Comparison of ENCODE assay signal across 10 mouse cellular contexts in the genomic region with DNA sequence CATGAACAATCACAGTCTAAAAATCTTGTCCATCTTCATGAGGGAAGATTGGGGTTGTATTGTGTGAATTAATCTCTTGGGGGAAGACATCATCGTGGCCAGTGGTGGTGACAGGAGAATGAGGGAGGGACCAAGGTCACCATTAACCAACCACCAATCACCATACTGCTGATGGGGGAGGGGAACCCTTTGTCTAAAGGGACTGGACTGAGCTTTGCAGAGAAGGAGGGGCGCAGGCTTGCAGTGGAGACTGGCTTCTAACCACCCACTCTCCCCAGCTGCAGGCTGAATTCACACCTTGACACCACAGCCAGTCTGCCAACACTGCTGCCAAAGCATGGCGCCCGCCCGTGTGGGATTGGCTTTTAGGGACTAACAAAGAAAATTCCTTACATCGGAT. TPM values are rescaled to one million over a fixed set of nuclear protein-coding genes. Genes with fewer than 3 reads are reported as not detected.
DNase-seq lines count a peak whose midpoint lies in the region; ATAC-seq lines count a peak whose summit lies in the region.
"Had no signal": no experiment of that assay in that cellular context is flagged by ENCODE, and none has a peak within 500 bp of the region (broad histone marks: within the 10 kb centered on the region; RNA-seq: fewer than 3 reads in every experiment).

No protein-coding gene starts in this region.

- 55% methylated on average over 6 of the region's 6 CpGs for WGBS in liver, embryonic 11.5 days
- 41% methylated on average over 6 of the region's 6 CpGs for WGBS in hindbrain, embryonic 16.5 days
- WGBS in neural tube, embryonic 14.5 days, result 13% methylated on average over 6 of the region's 6 CpGs

- H3K9me3 ChIP-seq in liver, embryonic 11.5 days (ENCODE audit: control insufficient read depth, low read length), result no peaks in the 10 kb centered on the region
- no peaks in the 10 kb centered on the region for H3K9me3 ChIP-seq in hindbrain, embryonic 16.5 days (ENCODE audit: control insufficient read depth, low read length)
- H3K9me3 ChIP-seq in neural tube, embryonic 14.5 days (ENCODE audit: control insufficient read depth, low read length), result no peaks in the 10 kb centered on the region

- DNase-seq in liver, embryonic 11.5 days (ENCODE audit: low spot score), result no peak
- DNase-seq in liver, result no peak
- DNase-seq in embryo, embryonic 11.5 days (ENCODE audit: low read depth, low spot score), result peak; percentile 36
- no peak for DNase-seq in cerebellum, adult 9-11 months
- DNase-seq in layer of hippocampus, adult 18-20 months (ENCODE audit: low spot score in 2 of 2), result no peak

- H3K36me3 ChIP-seq in liver, embryonic 11.5 days (ENCODE audit: control insufficient read depth, insufficient read depth, low read length), result peaks cover 2% of the 10 kb centered on the region
- 0 out of 2 replicates have a peak, but pooled peaks cover 3% of the 10 kb centered on the region for H3K36me3 ChIP-seq in hindbrain, embryonic 16.5 days (ENCODE audit: control insufficient read depth, insufficient read depth, low read length)
- H3K36me3 ChIP-seq in neural tube, embryonic 14.5 days (ENCODE audit: control insufficient read depth, insufficient read depth, low read length), result 0 out of 2 replicates have a peak, but pooled peaks cover 11% of the 10 kb centered on the region

- H3K4me2 ChIP-seq in liver, embryonic 11.5 days, result 0 out of 2 replicates have a peak overlapping the region, but pooled peaks have one; percentile 5
- peak overlapping the region; percentile 48 for H3K4me2 ChIP-seq in hindbrain, embryonic 16.5 days (ENCODE audit: low read length)
- peak overlapping the region; percentile 41 for H3K4me2 ChIP-seq in neural tube, embryonic 14.5 days (ENCODE audit: low read depth, low read length)

- no peaks in the 10 kb centered on the region for H3K27me3 ChIP-seq in liver, embryonic 11.5 days (replicated peaks; ENCODE audit: control insufficient read depth, insufficient read depth, low read length)
- no peaks in the 10 kb centered on the region for H3K27me3 ChIP-seq in hindbrain, embryonic 16.5 days (replicated peaks; ENCODE audit: control insufficient read depth, insufficient read depth, low read length)
- H3K27me3 ChIP-seq in neural tube, embryonic 14.5 days (ENCODE audit: control insufficient read depth, insufficient read depth, low read length), result no peaks in the 10 kb centered on the region

- no peak overlapping the region for H3K4me3 ChIP-seq in liver, embryonic 11.5 days (ENCODE audit: low read depth, low read length)
- peak overlapping the region; percentile 21 for H3K4me3 ChIP-seq in hindbrain, embryonic 16.5 days (ENCODE audit: low read length)
- 0 out of 2 replicates have a peak overlapping the region, but pooled peaks have one; percentile 8 for H3K4me3 ChIP-seq in neural tube, embryonic 14.5 days (ENCODE audit: low read depth, low read length)

- ATAC-seq in liver, embryonic 11.5 days (replicated peaks; ENCODE audit: low FRiP score), result no peak; the same call in 1 of the 2 replicates
- ATAC-seq in hindbrain, embryonic 16.5 days, result peak; percentile 84
- peak; percentile 88 for ATAC-seq in neural tube, embryonic 14.5 days (ENCODE audit: low read depth)
- no peak for ATAC-seq in monocyte, adult 5-6 weeks (replicated peaks; ENCODE audit: insufficient number of reproducible peaks, low FRiP score, low TSS enrichment, poor library complexity, severe bottlenecking)

- peaks cover 6% of the 10 kb centered on the region; the same call in 1 of the 2 replicates for H3K4me1 ChIP-seq in liver, embryonic 11.5 days (replicated peaks; ENCODE audit: control insufficient read depth, insufficient read depth, low read length)
- H3K4me1 ChIP-seq in hindbrain, embryonic 16.5 days (ENCODE audit: control insufficient read depth, insufficient read depth, low read depth, low read length), result no peaks in the 10 kb centered on the region
- no peaks in the 10 kb centered on the region; the same call in 1 of the 2 replicates for H3K4me1 ChIP-seq in neural tube, embryonic 14.5 days (ENCODE audit: control insufficient read depth, insufficient read depth, low read length)

- no peak overlapping the region for H3K27ac ChIP-seq in liver, embryonic 11.5 days (ENCODE audit: low read depth, low read length)
- H3K27ac ChIP-seq in hindbrain, embryonic 16.5 days (ENCODE audit: low read depth, low read length), result no peak overlapping the region
- H3K27ac ChIP-seq in neural tube, embryonic 14.5 days (ENCODE audit: low read depth, low read length), result peak overlapping the region; percentile 50

- no peak overlapping the region for H3K9ac ChIP-seq in liver, embryonic 11.5 days (ENCODE audit: low read depth, low read length)
- H3K9ac ChIP-seq in hindbrain, embryonic 16.5 days (ENCODE audit: low read depth, low read length), result peak overlapping the region; percentile 50
- H3K9ac ChIP-seq in neural tube, embryonic 14.5 days (replicated peaks; ENCODE audit: low read depth, low read length), result no peak overlapping the region; the same call in 1 of the 2 replicates

RNA-seq across cellular contexts. Expression of a gene that starts 24.7 kb away (rescaled TPM):
- polyA plus RNA-seq in liver, embryonic 11.5 days (2014; fragmentation: Nextera tagmentation; extraction: Ambion mirVana), result 3.0 and 4.6 TPM in 2 replicates
- 3.1 and 3.7 TPM in 2 replicates for polyA plus RNA-seq in hindbrain, embryonic 16.5 days (2015; fragmentation: Nextera tagmentation; extraction: Ambion mirVana)
- polyA plus RNA-seq in neural tube, embryonic 14.5 days (2014; fragmentation: Nextera tagmentation; extraction: Ambion mirVana), result 2.6 and 4.2 TPM in 2 replicates
- 1 to 10 TPM; 7.2 to 8.4 TPM for total RNA-seq in layer of hippocampus, adult 18-20 months (2021)
- 11.6 to 15.3 TPM (median 14.7 TPM) in 3 replicates for total RNA-seq in monocyte, adult 5-6 weeks (2017)

RNA-seq across cellular contexts. Expression of a gene that starts 24.8 kb away (rescaled TPM):
- 3.9 and 4.4 TPM in 2 replicates for polyA plus RNA-seq in liver, embryonic 11.5 days (2014; fragmentation: Nextera tagmentation; extraction: Ambion mirVana)
- 0.80 and 0.96 TPM in 2 replicates for polyA plus RNA-seq in hindbrain, embryonic 16.5 days (2015; fragmentation: Nextera tagmentation; extraction: Ambion mirVana)
- polyA plus RNA-seq in neural tube, embryonic 14.5 days (2014; fragmentation: Nextera tagmentation; extraction: Ambion mirVana), result 0.68 TPM in 1 of 2 replicates, not detected in the other
- 1 to 10 TPM in 1 of 2 experiments, not detected in 1; 1.3 TPM for total RNA-seq in layer of hippocampus, adult 18-20 months (2021)
- 0.75 to 1.7 TPM in 2 of 3 replicates, not detected in the other for total RNA-seq in monocyte, adult 5-6 weeks (2017)
- polyA plus RNA-seq: large intestine, adult 2 months; spleen, adult 2 months had no signal

RNA-seq across cellular contexts. Expression of a gene that starts 25.1 kb away (rescaled TPM):
- 67.2 and 73.1 TPM in 2 replicates for polyA plus RNA-seq in liver, embryonic 11.5 days (2014; fragmentation: Nextera tagmentation; extraction: Ambion mirVana)
- polyA plus RNA-seq in hindbrain, embryonic 16.5 days (2015; fragmentation: Nextera tagmentation; extraction: Ambion mirVana), result 76.3 and 76.8 TPM in 2 replicates
- polyA plus RNA-seq in neural tube, embryonic 14.5 days (2014; fragmentation: Nextera tagmentation; extraction: Ambion mirVana), result 88.5 and 99.2 TPM in 2 replicates
- 10 to 100 TPM; 51.9 to 52.9 TPM for total RNA-seq in layer of hippocampus, adult 18-20 months (2021)
- 95.1 to 106 TPM (median 98.2 TPM) in 3 replicates for total RNA-seq in monocyte, adult 5-6 weeks (2017)

RNA-seq across cellular contexts. Expression of a gene that starts 56.1 kb away (rescaled TPM):
- polyA plus RNA-seq in liver, embryonic 11.5 days (2014; fragmentation: Nextera tagmentation; extraction: Ambion mirVana), result 5.4 and 5.6 TPM in 2 replicates
- polyA plus RNA-seq in hindbrain, embryonic 16.5 days (2015; fragmentation: Nextera tagmentation; extraction: Ambion mirVana), result 5.0 and 6.7 TPM in 2 replicates
- 4.6 and 6.6 TPM in 2 replicates for polyA plus RNA-seq in neural tube, embryonic 14.5 days (2014; fragmentation: Nextera tagmentation; extraction: Ambion mirVana)
- 1 to 10 TPM; 4.1 to 5.8 TPM for total RNA-seq in layer of hippocampus, adult 18-20 months (2021)
- 3.3 to 5.3 TPM (median 3.9 TPM) in 3 replicates for total RNA-seq in monocyte, adult 5-6 weeks (2017)

Comparison
In these comparisons a context has a peak if more than half of its experiments do, and no peak if none do; other contexts are left out.
1. ATAC-seq: peak in hindbrain, embryonic 16.5 days (single experiment) and neural tube, embryonic 14.5 days (single experiment); none in liver, embryonic 11.5 days (single experiment) and monocyte, adult 5-6 weeks (single experiment).
2. Peak in every context shown above with its lines, with median percentiles within 50 percentile points of each other: H3K4me2 ChIP-seq.